Mouse (Mus musculus) brown adipose tissue, adult 24 weeks (tissue): ENCODE results near the gene Tmem216. TPM values are rescaled to one million over a fixed set of nuclear protein-coding genes. Genes with fewer than 3 reads are reported as not detected.

Source experiments
- polyA plus RNA-seq: library from polyadenylated mRNA; stranded (reverse); fragments of >200 nt; gene quantifications from 2 replicates; pipeline ENCODE4 v1.2.4, GENCODE M21; 2012; ENCODE audit not compliant: missing spikeins, insufficient read depth, insufficient read length

The Tmem216 gene
- polyA plus RNA-seq, 1 experiment, result 15.9 TPM

Other genes starting within 250 kb of the Tmem216 start
- gene Syt7, start 167.1 kb downstream of the Tmem216 start, polyA plus RNA-seq, result 2.3 TPM in 2 replicates
- gene Lrrc10b, start 98.8 kb downstream of the Tmem216 start, polyA plus RNA-seq, result not detected in 2 replicates
- not detected in 2 replicates for gene Ppp1r32, start 73.3 kb downstream of the Tmem216 start, polyA plus RNA-seq
- gene Cpsf7, start 31.0 kb downstream of the Tmem216 start, polyA plus RNA-seq, result 18.5 and 18.6 TPM in 2 replicates
- gene Sdhaf2, start 30.1 kb downstream of the Tmem216 start, polyA plus RNA-seq, result 57.1 and 65.5 TPM in 2 replicates
- 7.2 TPM in 2 replicates for gene Cyb561a3, start 20.9 kb upstream of the Tmem216 start, polyA plus RNA-seq
- 5.0 and 6.6 TPM in 2 replicates for gene Tmem138, start 21.1 kb upstream of the Tmem216 start, polyA plus RNA-seq
- 89.1 and 92.5 TPM in 2 replicates for gene Ddb1, start 49.1 kb upstream of the Tmem216 start, polyA plus RNA-seq
- gene Tkfc, start 49.4 kb upstream of the Tmem216 start, polyA plus RNA-seq, result 8.0 and 11.4 TPM in 2 replicates
- not detected in 2 replicates for gene Vwce, start 78.0 kb upstream of the Tmem216 start, polyA plus RNA-seq
- gene Pga5, start 121.8 kb upstream of the Tmem216 start, polyA plus RNA-seq, result not detected in 2 replicates
- gene Vps37c, start 132.5 kb upstream of the Tmem216 start, polyA plus RNA-seq, result 8.5 and 10.1 TPM in 2 replicates
- not detected in 2 replicates for gene Cd5, start 182.8 kb upstream of the Tmem216 start, polyA plus RNA-seq